Mouse (Mus musculus): ENCODE measurements around the gene Med24.
"Not testable (repeated sequence)": the region's sequence is repeated elsewhere in the genome, so short reads cannot be mapped to it uniquely, and the experiment has no call there.

The Med24 gene

DNA sequence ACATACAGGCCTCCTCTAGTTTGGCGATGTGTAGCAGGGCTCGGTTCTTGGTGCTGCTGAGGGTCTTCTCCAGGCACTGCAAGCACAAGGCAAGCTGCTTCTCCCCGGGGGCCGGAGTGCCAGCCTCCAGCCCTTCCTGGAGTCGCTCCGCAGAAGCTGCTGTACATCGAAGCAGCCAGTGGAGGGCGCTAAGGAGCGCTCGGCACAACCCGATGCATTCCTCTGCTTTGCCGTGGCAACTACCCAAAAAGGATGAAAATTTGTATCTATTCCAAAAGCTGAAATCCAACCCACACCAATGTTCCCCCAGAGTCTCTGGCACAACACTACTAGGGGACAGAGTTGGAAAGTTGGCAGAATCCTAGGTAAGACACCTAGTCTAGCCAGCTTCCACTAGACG is 11.3 kb downstream of the Med24 start:
- peak; percentile 41 to 48 for DNase-seq

DNA sequence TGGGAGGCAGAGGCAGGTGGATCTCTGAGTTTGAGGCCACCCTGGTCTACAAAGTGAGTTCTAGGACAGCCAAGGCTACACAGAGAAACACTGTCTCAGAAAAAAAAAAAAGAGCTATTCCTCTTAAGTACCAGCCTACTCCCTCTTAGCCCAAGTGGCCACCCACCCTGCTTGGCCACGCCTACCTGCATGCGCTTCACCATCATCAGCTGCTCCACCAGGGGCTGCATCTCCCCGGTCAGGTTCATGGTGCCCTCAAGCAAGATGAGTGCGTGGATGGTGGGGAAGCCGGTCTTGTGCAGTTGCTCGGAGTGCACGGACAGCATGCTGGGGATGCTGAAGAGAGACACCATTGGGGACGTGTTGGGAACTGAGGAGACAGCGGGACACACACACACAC is 13.3 kb downstream of the Med24 start:
- peak in 1 of 2 experiments; percentile 8 for DNase-seq

DNA sequence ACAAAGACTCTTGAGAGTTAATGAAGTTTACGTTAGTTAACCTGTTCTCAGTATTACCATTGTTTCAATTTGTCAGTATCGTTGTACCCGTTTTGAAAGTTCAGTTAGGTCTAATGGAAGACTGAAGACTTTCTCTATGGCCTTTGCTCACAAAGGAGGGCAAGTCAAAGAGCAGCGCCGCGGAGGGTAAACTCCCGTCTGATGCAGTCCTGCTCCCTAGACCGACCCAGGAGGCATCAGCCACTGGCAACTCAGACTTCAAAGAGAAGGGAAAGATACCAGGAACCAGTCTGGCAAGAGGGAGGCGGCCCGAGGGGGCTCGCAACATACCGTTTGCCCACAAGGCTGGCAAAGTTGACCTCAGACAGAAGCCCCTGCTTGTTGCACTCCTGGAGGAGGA is 15.5 kb downstream of the Med24 start:
- no peak for DNase-seq

DNA sequence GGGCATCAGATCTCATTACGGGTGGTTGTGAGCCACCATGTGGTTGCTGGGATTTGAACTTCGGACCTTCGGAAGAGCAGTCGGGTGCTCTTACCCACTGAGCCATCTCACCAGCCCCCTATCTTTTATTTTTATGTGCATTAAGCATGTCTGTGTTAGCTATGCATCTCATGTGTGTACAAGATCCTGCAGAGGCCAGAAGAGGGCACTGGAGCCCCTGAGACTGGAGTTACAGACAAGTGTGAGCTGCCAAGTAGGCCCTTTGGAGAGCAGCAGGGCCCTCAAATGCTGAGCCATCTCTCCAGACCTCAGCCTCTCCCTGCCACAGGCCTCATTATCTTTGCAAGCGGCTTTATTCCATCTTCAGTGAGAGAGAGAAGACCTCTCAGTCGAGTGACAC is 17.2 kb downstream of the Med24 start:
- DNase-seq, result not testable (repeated sequence)

DNA sequence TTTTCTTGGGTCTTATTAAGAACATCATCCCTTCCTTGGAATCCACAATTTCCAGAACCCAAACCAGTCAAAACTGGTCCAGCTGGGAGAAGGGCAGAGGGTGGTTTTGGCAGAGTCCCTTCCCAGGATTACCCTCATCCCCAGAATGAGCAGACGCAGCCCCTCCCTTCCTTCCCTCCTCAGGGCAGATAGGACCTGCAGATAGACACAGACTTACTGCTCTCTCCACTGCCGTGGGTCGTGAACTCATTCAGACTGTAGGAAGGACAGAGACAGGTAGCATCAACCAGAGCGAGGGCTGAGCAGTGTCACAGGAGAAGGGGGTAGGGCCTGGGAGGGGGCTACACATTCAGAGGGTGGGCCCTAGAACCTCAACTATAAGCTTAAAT is 18.2 kb downstream of the Med24 start:
- DNase-seq, result no peak

DNA sequence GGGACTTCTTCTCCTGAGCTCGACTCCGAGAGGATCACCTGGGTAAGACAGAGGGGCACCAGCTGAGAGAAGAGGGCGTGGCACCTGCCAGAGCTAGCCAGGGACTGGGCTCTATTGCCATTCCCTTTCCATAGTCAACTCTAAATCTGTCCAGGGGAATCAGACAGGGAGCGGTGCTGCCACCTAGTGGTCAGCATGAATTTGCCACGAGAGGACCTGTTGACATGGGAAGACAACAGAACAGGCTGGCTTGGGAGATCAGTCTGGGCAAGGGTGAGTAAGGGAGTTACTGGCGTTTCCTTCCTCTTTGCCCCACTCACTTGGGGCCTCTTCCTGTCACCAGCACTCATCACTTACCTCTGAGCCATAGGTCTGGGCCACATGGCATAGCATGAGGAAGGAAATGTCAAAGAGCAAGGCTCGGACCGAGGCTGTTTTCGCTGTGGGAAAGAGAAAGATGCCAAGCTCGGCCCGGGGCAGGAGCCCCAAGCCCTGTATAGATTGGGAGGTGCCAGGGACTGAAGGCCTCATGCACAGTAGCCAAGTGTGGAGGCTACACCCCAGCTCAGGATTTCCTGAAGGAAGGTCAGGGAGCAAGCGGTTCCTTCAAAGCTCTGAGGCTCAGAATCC is 18.7 kb downstream of the Med24 start:
- peak; percentile 69 to 75 for DNase-seq

DNA sequence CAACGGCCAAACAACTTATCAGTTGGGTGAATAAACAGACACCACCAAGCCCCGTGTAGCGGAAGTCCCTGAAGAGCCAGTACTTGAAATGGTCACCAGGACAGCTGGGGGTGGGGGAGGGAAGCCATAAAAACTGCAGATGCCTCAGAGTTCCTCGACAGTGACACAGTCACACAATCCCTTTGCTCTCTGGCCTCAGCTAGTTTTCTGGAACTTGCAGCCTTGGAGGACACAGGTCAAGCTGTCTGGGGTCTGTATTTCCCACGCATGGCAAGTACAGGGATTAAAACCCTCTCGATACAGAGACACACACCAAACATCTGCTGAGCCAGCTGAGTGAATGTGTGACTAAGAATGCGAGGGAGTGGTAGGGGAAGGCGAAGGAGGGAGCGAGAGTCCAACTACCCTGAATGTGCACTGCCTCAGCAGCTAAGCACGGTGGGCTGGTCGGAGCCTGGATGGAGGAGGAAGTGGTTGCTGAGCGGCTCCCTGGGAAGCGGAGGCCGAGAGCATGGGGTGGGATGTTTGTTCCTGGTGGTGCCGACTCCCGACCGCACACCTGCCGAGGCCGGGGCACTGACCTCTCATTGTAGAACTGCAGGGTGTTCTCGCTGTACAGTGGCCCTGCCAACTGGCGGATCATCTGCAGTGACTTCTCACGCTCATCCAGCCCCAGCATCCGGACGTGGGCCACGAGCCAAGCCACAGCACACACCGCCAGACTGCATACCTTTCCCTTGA is 20.1 kb downstream of the Med24 start:
- no peak for DNase-seq

DNA sequence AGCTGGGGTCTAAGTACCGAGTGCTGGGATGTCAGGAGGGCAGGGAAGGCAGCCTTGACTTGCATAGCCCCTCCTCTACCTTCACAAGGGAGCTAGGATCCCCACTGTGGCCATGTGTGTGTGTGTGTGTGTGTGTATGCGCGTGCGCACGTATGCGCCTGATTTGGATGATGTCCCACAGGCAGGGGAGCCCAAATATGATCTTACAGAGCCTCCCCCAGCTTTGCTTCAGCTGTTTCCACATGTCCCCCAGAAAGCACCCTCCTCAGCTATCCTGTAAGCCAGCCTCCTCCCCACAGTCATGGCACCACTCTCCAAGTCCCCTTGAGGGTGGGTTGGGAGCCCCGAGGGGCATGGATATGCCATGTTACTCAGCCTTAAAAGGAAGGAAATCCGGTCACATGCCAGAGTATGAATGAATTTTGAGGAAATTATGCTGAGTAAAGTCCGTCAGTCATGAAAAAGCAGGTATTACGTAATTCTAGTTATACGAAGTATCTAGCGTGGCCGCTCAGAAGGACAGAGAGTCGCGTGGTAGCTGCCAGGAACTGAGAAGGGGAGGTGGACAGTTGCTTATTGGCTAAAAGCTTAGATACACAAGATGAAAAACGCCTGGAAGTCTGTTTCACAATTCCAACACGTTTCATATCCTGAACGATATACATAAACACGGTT is 20.8 kb downstream of the Med24 start:
- DNase-seq, result no peak

DNA sequence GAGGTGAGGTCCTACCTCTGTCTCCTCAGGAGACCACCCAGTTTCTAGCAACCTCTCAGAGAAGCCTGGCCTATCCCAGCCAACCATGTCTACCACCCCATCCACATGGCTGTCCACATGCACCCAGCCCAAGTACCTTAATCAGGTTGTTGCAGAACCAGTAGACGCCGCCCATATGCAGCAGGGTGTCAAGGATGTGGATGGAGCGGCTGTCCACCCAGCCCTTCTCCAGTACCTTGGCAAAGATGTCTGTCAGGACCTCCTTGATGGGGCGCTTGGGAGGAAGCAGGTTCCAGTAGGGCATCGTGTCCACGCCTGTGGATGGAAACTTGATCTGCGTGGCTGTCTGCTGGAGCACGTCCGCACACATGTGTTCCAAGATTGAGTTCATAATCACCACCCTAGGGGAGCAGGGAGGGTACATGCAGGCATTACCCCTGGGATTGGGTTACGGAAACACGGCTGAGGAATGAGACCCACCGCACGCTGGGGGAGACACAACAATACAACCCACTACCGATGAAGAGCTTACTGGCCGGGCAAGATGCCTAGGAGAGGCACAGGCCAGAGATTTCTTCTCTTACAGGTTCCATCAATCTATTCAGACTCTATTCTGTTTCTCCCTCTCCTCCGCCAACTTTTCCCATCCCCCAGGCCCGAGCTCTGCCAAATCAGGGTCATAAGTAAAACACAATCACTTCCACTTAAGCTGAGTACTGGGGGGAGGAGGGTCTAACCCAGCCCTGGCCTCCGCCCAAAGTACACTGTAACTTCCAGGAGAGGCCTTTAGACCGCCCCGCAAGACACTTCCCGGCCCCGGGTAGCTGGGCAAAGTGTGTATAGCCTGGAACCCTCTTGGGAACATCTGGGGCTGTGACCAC is 21.6 kb downstream of the Med24 start:
- DNase-seq, result no peak

DNA sequence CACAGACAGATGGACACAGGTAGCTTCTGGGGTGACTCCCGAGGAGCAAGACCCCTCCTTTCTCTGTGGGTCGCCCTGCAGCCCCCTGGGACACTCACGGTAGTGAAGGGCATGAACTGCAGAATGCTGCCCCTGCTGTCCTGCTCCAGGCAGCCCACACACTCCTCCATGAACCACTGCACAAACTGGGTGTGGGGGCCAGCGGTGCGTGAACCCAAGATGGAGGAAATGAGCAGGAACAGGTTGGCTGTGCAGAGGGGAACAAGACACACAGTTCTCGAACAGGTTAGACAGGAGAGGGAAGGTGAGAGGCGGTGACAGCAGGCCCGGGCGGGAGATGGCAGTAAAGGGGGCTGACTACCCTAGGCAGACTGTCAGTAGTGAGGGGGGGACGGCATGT is 24.2 kb downstream of the Med24 start:
- DNase-seq, result no peak

DNA sequence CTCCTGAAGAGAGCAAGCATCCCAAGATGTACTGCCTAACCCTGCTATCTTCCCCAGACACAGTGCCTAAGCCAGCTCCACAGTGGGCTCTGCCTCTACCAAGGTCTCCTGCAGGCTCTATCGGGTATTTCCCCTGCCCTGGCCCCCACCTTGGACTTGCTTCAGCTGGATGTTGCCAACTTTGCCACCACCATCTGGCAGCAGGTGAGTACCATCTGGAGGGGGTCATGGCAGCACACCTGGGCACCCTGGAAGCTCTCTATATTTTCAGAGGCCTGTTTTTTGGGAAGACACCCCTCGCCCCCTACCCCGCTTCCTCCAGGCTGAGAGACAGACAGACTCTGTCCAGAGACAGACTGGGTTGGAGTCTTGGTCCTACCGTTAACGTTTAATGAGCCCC is 26.9 kb downstream of the Med24 start:
- DNase-seq, result no peak

DNA sequence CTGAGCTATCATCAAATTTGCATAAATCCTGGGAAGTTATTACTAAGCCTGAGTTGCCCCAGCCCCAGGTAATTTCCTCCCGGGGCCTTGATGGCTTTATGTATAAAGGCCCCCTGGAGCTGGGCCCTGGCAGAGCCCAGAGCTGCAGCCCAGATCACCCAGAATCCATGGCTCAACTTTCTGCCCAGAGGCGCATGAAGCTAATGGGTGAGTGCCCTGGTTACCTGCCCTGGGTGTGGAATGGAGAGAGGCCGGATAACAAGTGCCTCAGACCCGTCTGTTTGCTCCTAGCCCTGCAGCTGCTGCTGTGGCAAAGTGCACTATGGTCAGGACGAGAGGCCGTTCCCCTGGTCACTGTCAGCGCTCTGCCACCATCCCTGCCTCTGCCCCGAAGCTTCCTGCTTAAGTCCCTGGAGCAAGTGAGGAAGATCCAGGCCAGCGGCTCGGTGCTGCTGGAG is 28.0 kb downstream of the Med24 start, which contains the start of gene Csf3:
Gene Csf3 (plus strand): TSS at position 51 of the 458 bp plus-strand sequence.
- no peak for DNase-seq

DNA sequence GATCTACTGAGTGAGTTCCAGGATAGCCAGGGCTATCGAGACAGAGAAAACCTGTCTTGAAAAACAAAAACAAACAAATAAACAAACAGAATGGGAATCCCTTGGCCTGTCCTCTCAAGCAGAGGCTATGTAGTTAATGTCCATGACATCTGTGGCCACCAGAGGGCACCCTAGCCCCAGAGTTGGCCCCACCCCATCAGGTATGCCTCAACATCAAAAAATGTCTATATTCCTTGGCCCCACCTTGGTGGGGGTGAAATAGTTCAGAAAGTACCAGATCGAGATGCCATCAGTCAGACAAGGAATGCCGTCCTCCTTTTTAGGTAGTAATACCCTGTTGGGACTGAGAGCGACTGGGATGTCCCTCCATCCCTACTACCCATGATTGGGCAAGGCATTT is 29.3 kb downstream of the Med24 start:
- DNase-seq, result peak; percentile 65 to 70

DNA sequence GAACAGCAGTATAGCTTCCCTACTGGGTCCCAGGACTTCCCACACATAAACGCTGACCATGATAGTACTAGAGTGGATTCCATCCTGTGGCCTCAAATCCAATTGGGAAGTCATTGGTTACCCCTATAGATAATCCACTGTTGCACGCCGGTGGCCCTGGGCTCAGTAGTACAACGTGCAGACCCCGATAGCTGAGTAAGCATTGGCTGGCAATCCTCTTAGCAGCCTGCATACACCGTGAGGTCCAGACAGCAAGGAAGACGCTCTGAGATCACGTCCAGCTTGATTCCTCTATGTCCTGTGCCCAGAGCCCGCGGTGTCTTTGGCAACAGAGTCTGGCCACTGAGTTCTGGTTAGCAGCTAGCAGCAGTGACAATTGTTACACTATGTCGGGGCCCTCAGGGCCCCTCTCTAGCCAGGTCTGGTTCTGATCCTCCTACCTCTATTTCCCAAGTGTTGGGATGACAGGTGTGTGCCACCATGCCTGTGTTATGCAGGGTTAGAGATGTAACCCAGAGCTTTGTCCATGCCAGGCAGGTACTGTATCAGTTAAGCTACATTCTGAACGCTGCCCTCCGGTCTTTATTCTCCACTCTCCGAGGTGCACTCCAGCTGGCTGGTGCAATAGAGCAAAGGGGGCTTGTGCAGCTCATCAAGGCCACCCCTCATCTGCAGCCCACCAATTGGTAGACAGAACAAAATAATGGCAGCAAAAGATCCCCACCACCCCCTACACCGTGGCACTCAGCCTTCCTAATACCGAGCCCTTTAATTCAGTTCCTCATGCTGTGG is 30.2 kb downstream of the Med24 start:
- DNase-seq, result no peak

DNA sequence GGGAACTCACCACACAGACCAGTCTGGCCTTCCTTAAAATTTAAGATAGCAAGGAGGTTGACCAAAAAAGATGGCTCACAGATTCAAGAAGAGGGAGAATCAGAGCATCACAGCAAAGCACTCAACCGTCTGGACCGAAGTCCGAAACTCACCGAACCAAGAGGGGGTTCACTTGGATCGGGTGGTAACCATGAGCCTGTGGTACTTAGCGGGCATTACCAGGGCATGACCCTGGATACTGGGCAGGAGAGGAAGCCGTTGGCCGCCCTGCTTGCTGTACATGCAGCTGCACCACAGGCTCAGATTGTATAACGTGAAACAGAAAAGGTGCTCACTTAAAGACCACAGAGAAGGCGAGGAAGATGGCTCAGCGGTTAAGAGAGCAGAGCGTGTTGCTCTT is 32.0 kb downstream of the Med24 start:
- DNase-seq, result no peak

DNA sequence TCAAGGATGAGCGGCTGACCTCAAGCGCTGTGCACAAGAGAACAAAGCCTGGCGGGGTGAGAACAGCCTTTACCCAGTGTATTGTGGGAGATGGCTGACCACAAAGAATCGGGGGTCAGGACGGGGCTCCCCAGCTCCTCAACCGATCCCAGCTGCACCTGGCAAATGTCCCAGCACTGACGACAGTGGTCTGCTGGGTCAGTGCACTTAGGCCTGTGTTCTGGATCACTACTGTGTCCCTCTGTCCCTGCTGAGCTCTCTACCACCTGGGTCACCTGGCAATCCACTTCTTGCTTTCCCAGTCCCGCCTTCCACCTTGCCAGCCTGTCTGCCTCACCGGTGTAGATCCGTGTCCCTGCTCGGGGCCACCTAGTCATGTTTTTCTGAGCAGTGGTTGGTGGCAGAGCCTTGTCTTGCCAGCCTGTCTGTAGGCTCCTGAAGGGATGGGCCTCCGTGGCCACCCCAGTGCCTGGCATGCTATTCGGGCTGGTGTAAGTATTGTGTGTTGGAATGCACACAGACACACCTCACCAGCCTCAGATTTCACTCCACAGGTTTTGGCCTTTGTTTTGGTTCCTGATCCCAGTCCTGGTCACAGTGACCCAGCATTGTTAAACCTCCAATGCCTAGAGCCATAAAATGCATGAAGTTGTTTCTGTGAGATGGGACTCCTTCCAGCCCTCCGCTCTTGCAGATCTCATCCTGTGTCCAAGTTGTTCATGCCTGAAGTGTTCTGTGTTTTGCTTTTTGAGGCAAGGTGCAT is 32.6 kb downstream of the Med24 start:
- DNase-seq, result no peak

DNA sequence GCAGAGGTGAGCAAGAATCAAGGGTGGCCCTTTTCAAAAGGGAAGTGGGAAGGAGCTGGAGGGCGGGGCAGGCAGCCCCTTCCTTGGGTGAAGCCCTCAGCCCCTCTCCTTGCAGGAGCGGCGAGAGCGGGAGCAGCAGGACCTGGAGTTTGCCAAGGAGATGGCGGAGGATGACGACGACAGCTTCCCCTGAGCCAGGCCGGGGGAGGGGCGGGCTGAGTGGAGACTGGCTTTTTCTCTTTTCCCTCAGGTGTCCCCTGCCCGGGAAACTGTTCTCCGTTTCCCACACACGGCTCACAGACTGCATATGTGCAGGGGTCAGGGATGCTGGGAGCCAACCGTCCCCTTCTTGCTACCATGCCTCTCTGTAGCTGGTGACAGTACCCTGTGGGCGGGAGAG is 33.8 kb downstream of the Med24 start:
- DNase-seq, result no peak

DNA sequence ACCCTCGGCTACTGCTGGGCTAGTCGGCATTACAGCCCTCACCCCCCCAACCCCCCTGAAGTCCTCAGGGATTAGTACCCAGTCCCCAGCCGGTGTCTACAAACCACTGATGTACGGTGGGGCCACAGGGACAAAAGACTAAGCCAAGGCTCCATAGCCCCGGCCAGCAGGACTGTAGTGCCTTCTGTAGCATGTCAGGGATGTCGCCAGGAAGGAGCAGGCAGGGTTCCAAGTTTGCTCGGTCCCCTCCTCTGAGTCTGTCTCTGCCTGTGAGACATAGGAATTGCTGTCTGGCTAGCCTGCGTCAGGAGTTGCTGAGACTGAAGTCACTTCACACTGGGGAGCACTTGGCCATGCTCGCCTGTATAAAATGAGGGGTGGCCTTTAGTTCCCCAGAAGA is 34.9 kb downstream of the Med24 start:
- DNase-seq, result no peak

DNA sequence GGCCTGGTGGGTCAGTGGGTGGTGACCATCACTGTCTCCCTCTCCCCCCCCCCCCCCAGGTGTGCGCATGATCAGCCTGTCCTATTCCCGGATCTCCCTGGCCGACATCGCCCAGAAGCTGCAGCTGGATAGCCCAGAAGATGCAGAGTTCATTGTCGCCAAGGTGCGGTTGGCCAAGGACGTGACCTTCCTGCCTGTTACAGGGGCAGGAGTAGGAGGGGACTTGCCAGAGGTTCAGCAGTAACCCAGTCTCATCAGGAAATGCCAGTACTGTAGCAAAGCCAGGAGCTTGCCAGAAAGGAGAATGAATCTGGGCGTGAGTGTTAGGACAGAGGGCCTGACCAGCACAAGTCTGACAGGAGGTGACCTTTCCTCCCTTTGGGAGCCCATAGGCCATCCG is 35.5 kb downstream of the Med24 start:
- no peak for DNase-seq

DNA sequence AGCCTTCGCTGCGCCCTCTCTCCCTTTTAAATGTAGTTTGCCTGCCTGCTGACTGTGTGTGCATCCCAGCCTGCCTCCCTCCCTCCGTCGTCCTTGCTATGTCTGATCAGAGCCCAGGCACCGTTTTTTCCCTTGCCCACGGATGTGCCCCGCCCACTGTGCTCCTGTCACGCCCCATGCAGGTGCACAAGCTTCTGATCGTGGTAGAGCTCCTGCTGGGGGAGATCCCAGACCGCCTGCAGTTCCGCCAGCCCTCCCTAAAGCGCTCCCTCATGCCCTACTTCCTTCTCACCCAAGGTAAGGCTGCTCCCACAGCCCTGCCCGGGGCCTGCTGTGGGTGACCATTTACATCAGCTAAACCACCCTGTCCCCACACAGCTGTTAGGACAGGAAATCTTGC is 36.0 kb downstream of the Med24 start:
- peak; percentile 82 to 90 for DNase-seq

DNA sequence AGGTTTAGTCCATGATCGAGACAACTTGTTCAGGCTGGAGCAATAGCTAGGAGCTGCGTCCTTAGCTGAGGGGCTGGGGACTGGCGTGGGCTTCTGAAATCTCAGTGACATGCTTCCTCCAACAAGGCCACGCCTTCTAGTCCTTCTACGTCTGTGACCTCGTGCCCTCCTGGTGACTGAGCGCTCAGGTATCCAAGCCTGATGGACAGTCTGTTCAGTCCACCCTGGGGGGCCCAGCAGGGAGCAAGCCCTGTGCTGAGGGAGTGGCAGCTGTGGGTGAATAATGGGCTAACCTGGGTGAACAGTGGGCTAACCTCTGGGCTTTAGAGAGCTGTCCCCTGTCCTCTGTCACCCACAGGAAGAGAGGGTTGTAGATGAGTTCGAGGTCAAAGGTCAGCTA is 41.2 kb downstream of the Med24 start:
- no peak for DNase-seq
